ENCODE assay signal across 10 mouse cellular contexts in genomic region chr10:18864753-18865152, GRCm38 (mm10). TPM values are rescaled to one million over a fixed set of nuclear protein-coding genes. Genes with fewer than 3 reads are reported as not detected.
"Had no signal": no experiment of that assay in that cellular context is flagged by ENCODE, and none has a peak within 500 bp of the region (broad histone marks: within the 10 kb centered on the region; RNA-seq: fewer than 3 reads in every experiment).

No protein-coding gene starts in this region.

- ATAC-seq: liver, postnatal 0 days; lung, postnatal 0 days had no signal

- DNase-seq: kidney, adult 11 months; kidney, postnatal 10 days; kidney, postnatal 4 days; left cerebral cortex, postnatal 4 days; liver, postnatal 0 days; lung, embryonic 14.5 days; midbrain, embryonic 14.5 days; thymus, adult 2 months had no signal

RNA-seq across cellular contexts. Expression of gene Perp, which starts 19.9 kb away (rescaled TPM):
- polyA plus RNA-seq: macrophage had no signal
